Mouse (Mus musculus): Measurements from ENCODE around the gene Ms4a18.
A peak's percentile ranks its signal among the peaks of the same experiment; 100 is the strongest.
"Not testable (repeated sequence)": the region's sequence is repeated elsewhere in the genome, so short reads cannot be mapped to it uniquely, and the experiment has no call there.

Gene Ms4a18

DNA sequence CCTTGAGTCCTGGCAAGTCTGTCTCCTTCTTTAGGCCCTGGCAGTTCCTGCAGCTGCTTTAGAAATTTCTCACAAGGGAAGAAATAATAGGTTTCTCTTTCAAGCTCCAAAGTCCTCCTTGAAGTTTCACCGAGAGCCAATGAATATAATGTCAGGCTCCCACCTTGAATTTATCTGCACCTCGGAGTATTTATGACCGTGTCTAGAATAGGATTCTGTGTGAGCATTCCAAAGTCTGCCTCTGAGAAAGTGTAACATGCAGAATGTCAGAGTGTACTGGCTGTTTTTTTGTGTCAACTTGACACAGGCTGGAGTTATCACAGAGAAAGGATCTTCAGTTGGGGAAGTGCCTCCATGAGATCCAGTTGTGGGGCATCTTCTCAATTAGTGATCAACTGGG is at the start of gene Ms4a18:
Ms4a18 (minus strand) TSS at position 141 of the 400 bp plus-strand sequence.
- DNase-seq (ENCODE audit: low read depth, low spot score) = no peak

DNA sequence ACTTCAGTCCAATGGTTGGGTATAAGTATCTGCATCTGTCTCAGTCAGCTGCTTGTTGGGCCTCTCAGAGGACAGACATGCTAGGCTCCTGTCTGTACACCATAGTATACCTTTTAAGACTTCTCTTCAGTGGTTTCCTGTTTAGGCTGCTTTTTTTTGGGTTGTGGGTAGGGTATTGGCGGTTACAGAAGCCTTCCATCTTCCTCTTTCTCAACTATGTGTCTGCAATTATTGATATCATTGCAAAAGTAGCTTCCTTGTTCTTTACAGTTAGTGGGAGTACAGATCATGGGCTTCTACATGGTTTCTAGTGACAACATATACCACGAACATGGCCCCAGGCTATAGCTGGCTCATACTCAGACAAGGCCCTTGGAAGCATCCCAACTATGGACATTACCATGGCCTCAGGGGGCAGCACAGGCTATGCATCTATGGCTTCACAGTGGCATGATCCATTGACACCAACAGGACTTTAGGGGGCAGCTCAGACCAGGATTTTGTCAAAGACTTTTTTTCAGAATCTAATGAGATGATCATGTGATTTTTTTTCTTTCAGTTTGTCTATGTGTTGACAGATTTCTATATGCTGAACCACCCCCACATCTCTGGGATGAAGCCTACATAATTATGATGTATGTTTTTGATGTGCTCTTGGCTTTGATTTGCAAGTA is 47.5 kb upstream of the Ms4a18 start:
- no peak for DNase-seq (ENCODE audit: low read depth, low spot score)

GRCm38 (mm10) chr19:11060900-11061299 is 43.1 kb upstream of the Ms4a18 start:
- no peak for DNase-seq (ENCODE audit: low read depth, low spot score)

DNA sequence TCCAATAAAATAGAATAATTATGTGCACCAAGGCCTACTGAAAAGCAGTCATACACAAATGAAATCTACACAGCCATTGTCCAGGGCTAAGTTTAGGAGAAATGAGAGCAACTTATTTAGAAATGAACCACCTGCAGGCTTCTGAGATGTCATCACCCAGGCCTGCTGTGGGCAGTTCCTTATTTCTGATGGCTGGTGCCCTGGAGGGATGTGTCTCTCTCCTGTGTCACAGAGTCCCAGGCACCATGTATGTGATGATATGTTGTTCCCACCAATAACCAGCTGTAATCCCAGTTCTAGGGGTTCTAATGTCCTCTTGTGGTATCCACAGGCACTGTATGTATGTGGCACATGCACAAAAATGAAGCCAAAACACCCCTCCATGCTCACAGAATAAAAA is 42.1 kb upstream of the Ms4a18 start:
- no peak for DNase-seq (ENCODE audit: low read depth, low spot score)

DNA sequence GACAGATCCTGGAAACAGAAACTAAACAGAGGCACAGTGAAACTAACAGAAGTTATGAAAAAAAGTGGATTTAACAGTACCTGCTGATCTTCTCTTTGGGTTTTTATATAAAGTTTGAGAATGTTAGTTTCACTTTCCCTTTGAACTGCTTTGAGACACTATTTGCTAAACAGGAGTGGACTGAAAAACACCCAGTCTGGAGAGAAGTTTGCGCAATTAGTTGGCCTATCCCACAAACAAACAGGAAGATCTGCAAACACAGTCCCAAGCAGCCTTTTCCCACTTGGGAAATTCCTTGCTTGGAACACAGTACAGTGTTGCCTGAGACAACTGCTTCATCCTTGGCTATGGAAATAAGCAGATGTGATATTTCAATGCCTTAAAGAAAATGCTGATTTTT is 37.9 kb upstream of the Ms4a18 start:
- not testable (repeated sequence) for DNase-seq (ENCODE audit: low read depth, low spot score)

DNA sequence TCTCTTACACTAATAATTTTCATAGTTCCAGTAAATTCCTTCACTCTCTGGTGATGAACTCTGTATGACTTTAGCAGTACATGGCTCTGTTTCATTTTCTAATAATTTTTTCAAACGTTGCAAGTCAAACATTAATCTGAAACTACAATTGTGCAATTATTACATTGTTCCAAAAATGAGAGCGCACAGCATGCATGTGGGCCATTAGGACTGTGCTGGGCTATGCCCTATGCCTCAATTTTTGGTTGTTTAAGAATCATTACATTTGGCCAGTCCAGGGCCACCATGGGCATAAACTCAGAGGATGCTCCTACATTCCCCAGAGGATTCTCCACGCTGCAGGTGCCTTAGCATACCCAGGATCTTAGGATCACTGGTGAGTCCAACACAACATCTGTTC is 35.4 kb upstream of the Ms4a18 start:
- DNase-seq (ENCODE audit: low read depth, low spot score) = no peak

- no peak for DNase-seq (ENCODE audit: low read depth, low spot score)
Measured at GRCm38 (mm10) chr19:11052877-11053276, 35.0 kb upstream of the Ms4a18 start.

GRCm38 (mm10) chr19:11050286-11050685 is 32.5 kb upstream of the Ms4a18 start:
- no peak for DNase-seq (ENCODE audit: low read depth, low spot score)

- no peak for DNase-seq (ENCODE audit: low read depth, low spot score)
Measured at GRCm38 (mm10) chr19:11049426-11049825, 31.6 kb upstream of the Ms4a18 start.

- DNase-seq (ENCODE audit: low read depth, low spot score) = no peak
Measured at GRCm38 (mm10) chr19:11048503-11048902, 30.7 kb upstream of the Ms4a18 start.

DNA sequence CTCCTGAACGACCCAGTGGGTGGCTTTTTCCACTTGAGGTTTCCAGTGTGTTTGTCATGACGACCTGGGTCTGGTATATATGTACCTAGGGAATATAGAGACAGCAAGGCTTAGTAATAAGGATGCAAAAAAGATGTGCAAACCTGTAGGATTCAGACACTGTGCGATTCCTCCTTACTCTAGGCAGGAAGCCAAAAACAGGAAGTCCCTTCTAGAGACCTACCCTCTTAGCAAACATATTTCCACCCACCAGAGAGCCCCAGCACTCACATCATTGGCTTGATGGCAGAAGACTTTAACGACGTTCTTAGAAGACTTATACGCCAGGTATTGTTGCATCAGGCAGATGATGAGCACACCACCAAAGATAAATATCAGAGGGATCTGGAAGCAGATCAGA is 30.2 kb upstream of the Ms4a18 start:
- DNase-seq (ENCODE audit: low read depth, low spot score) = no peak

DNA sequence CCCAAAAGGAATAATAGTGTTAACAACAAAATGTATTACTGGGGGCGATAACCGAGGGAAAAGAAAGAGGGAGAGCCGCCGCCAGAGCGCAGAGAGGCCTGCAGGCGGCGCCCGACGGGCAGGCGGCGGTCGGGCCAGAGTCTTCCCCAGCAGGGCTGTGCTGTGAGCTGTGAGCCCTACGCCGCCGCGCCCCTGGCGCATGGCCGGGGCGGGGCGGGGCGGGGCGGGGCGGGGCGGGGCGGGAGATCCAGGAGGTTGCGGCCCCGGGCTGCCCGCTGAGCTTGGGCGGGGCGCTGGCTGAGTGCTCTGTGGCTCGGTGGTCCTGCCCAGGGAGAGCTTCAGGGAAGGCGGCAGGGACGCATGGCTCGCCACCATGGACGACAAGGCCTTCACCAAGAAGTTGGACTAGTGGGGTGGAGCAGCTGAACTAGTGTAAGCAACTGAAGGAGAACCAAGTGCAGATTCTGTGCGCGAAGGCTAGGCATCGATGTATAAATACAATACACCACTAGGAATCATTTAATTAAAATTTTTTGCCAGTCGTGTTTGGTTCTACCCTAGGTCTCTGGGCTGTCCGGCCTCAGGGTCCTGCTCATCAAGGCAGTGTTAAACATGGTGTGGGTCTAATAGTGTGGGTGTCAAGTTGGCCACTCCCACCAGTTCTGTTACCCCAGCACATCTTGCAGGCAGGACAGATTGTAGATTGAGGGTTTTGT is 27.3 kb upstream of the Ms4a18 start:
- DNase-seq (ENCODE audit: low read depth, low spot score) = peak; percentile 75

- no peak for DNase-seq (ENCODE audit: low read depth, low spot score)
Measured at GRCm38 (mm10) chr19:11044671-11044995, 26.8 kb upstream of the Ms4a18 start.

DNA sequence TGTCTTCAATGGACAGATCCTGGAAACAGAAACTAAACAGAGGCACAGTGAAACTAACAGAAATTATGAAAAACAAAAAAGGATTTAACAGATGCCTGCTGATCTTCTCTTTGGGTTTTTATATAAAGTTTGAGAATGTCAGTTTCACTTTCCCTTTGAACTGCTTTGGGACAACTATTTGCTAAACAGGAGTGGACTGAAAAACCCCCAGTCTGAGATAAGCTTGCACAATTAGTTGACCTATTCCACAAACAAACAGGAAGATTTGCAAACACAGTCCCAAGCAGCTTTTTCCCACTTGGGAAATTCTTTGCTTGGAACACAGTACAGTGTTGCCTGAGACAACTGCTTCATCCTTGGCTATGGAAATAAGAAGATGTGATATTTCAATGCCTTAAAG is 19.7 kb upstream of the Ms4a18 start:
- DNase-seq (ENCODE audit: low read depth, low spot score) = no peak

DNA sequence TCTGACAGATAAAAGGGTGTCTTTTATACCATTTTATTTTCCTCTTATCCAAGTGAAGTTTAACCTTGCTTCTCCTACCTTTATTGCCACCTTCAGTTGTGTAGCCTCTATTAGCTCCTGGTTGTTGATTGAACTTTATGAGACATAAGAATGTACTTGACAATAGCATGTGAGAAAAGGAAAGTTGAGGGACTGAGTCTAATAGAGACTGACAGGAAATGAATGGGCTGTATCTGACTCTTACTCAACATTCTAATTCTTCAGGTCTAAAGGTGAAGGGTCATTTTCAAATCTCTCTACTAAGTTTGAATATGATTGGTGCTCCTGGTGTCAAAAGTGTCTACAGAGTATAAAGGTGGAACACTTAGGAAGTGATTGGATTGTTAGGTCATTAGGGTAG is 4.6 kb upstream of the Ms4a18 start:
- no peak for DNase-seq (ENCODE audit: low read depth, low spot score)

DNA sequence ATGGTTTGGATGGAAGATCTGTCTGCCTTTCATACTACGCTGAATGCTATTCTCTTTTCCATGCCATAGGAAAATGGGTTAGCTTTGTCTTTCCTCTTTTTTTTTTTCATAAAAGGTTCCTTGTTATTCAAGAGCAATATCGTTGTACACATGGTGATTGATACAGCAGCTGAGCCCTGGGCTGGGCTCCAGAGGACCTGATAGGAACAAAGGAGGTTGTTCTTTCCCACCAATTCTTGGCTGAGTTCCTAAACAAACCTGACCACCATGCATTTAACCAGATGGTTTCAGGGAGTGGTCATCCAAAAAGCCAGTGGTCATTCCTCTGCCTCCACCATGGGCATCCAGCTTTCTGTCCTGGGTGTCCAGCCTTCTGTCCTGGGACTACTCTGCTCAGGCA is 580 bp downstream of the Ms4a18 start:
- no peak for DNase-seq (ENCODE audit: low read depth, low spot score)

GRCm38 (mm10) chr19:11015998-11016397 is 1.8 kb downstream of the Ms4a18 start:
- no peak for DNase-seq (ENCODE audit: low read depth, low spot score)

DNA sequence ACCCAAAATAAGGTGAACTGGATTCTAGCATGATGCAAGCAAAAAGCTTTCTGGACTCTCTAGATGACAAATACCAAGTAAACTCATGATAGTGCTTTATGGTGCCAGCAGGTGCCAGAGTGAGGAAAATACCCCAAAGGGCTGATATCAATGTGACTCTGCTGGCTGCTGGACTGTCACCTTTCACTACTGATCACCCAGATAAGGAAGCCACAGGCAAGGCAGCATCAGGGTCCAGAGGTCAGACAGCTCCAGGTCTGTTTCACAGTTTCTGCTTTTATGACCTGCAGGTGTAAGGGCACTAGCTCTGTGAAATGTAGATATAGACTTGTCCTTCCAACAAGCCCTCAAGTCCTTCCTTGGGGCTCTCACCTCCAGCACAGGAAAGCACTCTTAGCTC is 2.4 kb downstream of the Ms4a18 start:
- no peak for DNase-seq (ENCODE audit: low read depth, low spot score)

- no peak for DNase-seq (ENCODE audit: low read depth, low spot score)
Measured at GRCm38 (mm10) chr19:10993150-10993549, 24.7 kb downstream of the Ms4a18 start, which contains the start of gene Ms4a15. TSS of gene Ms4a15 (minus strand) at chr19:10993250.

- DNase-seq (ENCODE audit: low read depth, low spot score) = no peak
Measured at GRCm38 (mm10) chr19:10991911-10992310, 25.9 kb downstream of the Ms4a18 start.

- no peak for DNase-seq (ENCODE audit: low read depth, low spot score)
Measured at GRCm38 (mm10) chr19:10990751-10991150, 27.1 kb downstream of the Ms4a18 start.

GRCm38 (mm10) chr19:10988563-10988962 is 29.3 kb downstream of the Ms4a18 start:
- no peak for DNase-seq (ENCODE audit: low read depth, low spot score)

GRCm38 (mm10) chr19:10985889-10986288 is 31.9 kb downstream of the Ms4a18 start:
- no peak for DNase-seq (ENCODE audit: low read depth, low spot score)

Data from mesoderm, embryonic 11.5 days (tissue).